Mouse (Mus musculus) gastrocnemius, postnatal 36 days (tissue): ENCODE measurements around the gene Ccdc33. TPM values are rescaled to one million over a fixed set of nuclear protein-coding genes. Genes with fewer than 3 reads are reported as not detected.

Source experiments
- DNase-seq, 2 experiments: peaks; one replicate each; pipeline ENCODE4 v3.0.0; 2022
- intact Hi-C: fragments of 180-260 bp; cut with DNase I; formaldehyde crosslinking; loops from one replicate; pipeline ENCODE4 v1.15.1; 2025
- total RNA-seq, 2 experiments: library from RNA; stranded (reverse); gene quantifications; 2 replicates each; pipeline ENCODE4 v1.2.3; 2021

Ccdc33 gene
- total RNA-seq, 2 experiments from 2014 or later, result not detected

DNA sequence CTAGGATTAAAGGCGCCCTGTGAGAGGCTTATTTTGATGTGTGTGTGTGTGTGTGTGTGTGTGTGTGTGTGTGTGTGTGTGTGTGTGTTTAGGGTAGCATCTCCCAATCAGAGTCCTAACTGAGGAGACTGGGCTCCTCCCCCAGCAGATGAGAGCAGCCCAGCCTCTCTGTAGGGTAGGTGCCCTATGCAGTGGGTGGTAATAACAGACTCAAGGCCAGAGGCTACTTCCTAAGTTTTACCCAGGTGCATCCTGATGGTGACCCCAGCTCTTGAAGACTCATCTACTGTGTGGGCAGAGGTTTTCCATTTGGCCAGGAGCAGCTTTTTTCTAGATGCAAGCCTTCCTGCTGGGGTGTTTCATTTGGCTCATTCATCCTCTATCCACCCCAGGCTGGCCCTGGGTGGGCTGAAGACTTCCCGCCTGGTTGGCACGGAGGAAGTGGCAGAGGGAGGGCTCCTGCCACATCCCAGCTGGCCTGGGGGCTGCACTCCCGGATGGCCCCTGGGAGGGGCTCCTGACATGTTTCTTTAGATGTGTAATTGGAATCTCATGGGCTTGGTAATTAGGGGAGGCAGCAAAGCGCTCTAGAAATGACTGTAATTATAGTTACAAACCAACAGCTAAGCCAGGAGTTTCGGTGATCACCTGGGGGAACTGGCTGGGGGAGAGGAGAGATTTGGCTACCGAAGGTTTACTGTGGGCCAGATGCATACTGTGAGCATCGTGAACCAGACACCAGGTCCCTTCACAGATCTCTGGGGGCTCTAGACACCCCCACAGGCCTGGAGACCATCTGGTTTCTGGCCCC lies 125.6 kb downstream of the Ccdc33 start:
- DNase-seq, result no peak
- intact Hi-C loops, result loop anchor here (1.0 to 10.0 kb wide), 2 partner anchors 57 to 228 kb away; partner anchors contain the start of gene Clk3

GRCm38 (mm10) chr9:57992060-57992459 lies 126.6 kb downstream of the Ccdc33 start:
- intact Hi-C loops, result loop anchor here (1.0 to 10.0 kb wide), 2 partner anchors 56 to 227 kb away; partner anchors contain the start of gene Clk3
- no peak for DNase-seq

DNA sequence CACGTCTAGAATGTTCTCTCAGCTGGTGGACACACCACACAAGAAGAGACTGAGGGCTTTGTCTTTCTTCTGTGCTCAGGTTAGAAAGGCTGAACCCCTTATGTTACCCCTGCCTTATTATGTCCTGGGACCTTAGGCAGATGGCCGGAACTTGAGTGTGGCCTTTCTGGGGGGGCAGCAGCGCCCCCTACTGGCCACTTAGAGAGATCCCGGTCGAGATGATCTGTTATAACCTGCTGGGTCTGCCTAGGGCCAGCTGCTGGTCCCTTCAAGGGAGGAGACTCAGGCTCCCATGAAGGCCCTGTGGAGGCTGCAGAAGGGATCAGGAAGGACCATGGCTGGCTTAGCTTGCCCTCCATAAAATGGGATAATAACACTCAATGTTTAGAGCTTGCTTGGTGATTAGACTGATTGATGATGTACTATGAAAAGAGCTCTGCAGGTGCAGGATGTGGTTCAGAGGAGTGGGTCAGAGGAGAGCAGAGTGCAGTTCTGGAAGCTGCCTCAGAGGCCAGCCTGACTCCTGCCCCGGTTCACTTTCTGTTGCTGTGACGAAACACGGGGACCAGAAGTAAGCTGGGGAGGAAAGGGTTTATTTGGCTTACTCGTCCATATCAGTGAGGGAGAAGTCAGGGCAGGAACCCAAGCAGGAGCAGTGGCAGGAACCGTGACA lies 128.0 kb downstream of the Ccdc33 start:
- intact Hi-C loops, result loop anchor here (10.0 kb wide), 1 partner anchor 226 kb away; the partner anchor contains the start of gene Clk3
- no peak for DNase-seq

- DNase-seq, result no peak
- intact Hi-C loops, result no loop called here
Observed at GRCm38 (mm10) chr9:57989309-57989708, 129.3 kb downstream of the Ccdc33 start.

GRCm38 (mm10) chr9:57988098-57988497 lies 130.5 kb downstream of the Ccdc33 start:
- no peak for DNase-seq
- intact Hi-C loops, result no loop called here

- DNase-seq, result no peak
- intact Hi-C loops, result no loop called here
Observed at GRCm38 (mm10) chr9:57986293-57986692, 132.3 kb downstream of the Ccdc33 start.

DNA sequence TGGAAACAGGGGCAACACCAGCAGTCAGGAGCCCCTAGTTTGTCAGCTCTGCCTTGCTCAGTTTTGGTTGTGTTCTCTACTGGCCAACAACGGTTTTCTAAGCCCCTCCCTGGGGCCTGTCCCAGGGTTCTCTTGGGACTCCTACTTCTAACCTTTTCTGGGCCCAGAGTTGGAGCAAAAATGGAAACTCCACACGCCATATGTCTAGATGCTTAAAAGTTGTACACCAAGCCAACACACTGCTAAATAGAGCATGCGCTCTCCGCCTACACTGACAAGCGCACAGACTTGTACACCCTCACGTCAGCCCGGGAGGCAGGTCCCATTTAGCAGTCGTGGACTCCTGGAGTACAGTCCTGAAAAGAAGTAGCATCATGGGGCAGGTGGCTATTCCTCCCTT lies 133.3 kb downstream of the Ccdc33 start:
- intact Hi-C loops, result no loop called here
- no peak for DNase-seq

- intact Hi-C loops, result no loop called here
- DNase-seq, result no peak
Observed at GRCm38 (mm10) chr9:57980570-57980969, 138.1 kb downstream of the Ccdc33 start.

DNA sequence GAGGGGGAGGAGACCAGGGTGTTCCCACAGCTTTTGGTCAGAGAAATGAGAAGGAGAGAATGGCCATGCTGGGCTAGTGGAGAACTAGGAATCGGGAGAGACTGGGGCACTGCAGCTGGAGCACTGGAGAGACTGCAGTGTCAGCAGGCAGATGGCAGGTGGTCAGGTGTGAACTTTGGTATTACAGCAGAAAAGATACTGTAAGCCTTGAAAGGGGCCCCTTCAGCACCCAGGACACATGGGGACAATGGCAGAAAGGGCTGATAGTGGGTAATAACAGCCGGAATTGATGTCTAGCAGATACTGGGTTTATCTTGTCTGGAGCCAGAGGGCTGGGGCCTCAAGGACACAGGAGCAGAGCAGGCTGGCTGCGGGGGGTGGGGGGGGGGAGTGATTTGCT lies 139.8 kb downstream of the Ccdc33 start:
- DNase-seq, result no peak
- intact Hi-C loops, result no loop called here

Other genes with a start within 250 kb of the Ccdc33 start
- 10 to 100 TPM; 65.2 to 80.4 TPM for gene Ubl7, start 207.8 kb downstream of the Ccdc33 start, total RNA-seq
- gene Sema7a, start 178.7 kb downstream of the Ccdc33 start, total RNA-seq, result 10 to 100 TPM in 1 of 2 experiments, 1 to 10 TPM in 1; 7.9 to 12.5 TPM
- not detected for gene Cyp11a1, start 112.4 kb downstream of the Ccdc33 start, total RNA-seq
- gene Stra6, start 55.0 kb downstream of the Ccdc33 start, total RNA-seq, result under 1 TPM; 0.18 to 0.69 TPM
- 10 to 100 TPM; 20.5 to 24.0 TPM for gene Islr, start 85.5 kb upstream of the Ccdc33 start, total RNA-seq
- 1 to 10 TPM; 2.6 to 4.7 TPM for gene Islr2, start 85.5 kb upstream of the Ccdc33 start, total RNA-seq
- gene Pml, start 131.0 kb upstream of the Ccdc33 start, total RNA-seq, result 1 to 10 TPM; 4.0 to 4.3 TPM
- gene Stoml1, start 134.3 kb upstream of the Ccdc33 start, total RNA-seq, result 1 to 10 TPM; 5.5 to 7.5 TPM
- gene Loxl1, start 194.4 kb upstream of the Ccdc33 start, total RNA-seq, result 10 to 100 TPM; 13.9 to 14.3 TPM